Mouse (Mus musculus) cerebellum, postnatal 10 days (tissue): ENCODE data around the gene Adh1.
A peak's percentile ranks its signal among the peaks of the same experiment; 100 is the strongest.

Source experiments
- DNase-seq, 2 experiments: peaks; one replicate each; pipeline ENCODE4 v3.0.0; 2021; ENCODE audit warnings: mixed read lengths in 2 of 2

The Adh1 gene

GRCm38 (mm10) chr3:138260721-138261669 is at the start of gene Adh1:
Gene Adh1 (plus strand): TSS chr3:138260991.
- no peak for DNase-seq

- DNase-seq: no peak
These were observed 48.3 kb upstream of the Adh1 start for GRCm38 (mm10) chr3:138212431-138212951.

- DNase-seq: no peak
These were observed 45.3 kb upstream of the Adh1 start for GRCm38 (mm10) chr3:138215395-138215989.

- DNase-seq: no peak
These were observed 44.7 kb upstream of the Adh1 start for GRCm38 (mm10) chr3:138216091-138216490.

GRCm38 (mm10) chr3:138217631-138218264 is 43.0 kb upstream of the Adh1 start, which contains the start of gene Adh7:
Gene Adh7 (plus strand): TSS chr3:138217760.
- DNase-seq: no peak

- no peak for DNase-seq
These were observed 39.7 kb upstream of the Adh1 start for GRCm38 (mm10) chr3:138221116-138221515.

- DNase-seq: no peak
These were observed 38.3 kb upstream of the Adh1 start for GRCm38 (mm10) chr3:138222511-138222910.

- peak; percentile 87 to 92 for DNase-seq
These were observed 37.8 kb upstream of the Adh1 start for GRCm38 (mm10) chr3:138222952-138223351.

- no peak for DNase-seq
These were observed 36.3 kb upstream of the Adh1 start for GRCm38 (mm10) chr3:138224363-138224954.

- DNase-seq: no peak
These were observed 35.5 kb upstream of the Adh1 start for GRCm38 (mm10) chr3:138225331-138225730.

GRCm38 (mm10) chr3:138225853-138226252 is 34.9 kb upstream of the Adh1 start:
- peak; percentile 68 to 79 for DNase-seq

GRCm38 (mm10) chr3:138226476-138226875 is 34.3 kb upstream of the Adh1 start:
- DNase-seq: no peak

GRCm38 (mm10) chr3:138227082-138227481 is 33.7 kb upstream of the Adh1 start:
- no peak for DNase-seq

- DNase-seq: no peak
These were observed 33.0 kb upstream of the Adh1 start for GRCm38 (mm10) chr3:138227782-138228181.

- no peak for DNase-seq
These were observed 31.3 kb upstream of the Adh1 start for GRCm38 (mm10) chr3:138229448-138229847.

GRCm38 (mm10) chr3:138230266-138230665 is 30.5 kb upstream of the Adh1 start:
- DNase-seq: no peak

- DNase-seq: no peak
These were observed 29.3 kb upstream of the Adh1 start for GRCm38 (mm10) chr3:138231531-138231930.

GRCm38 (mm10) chr3:138236546-138237163 is 24.1 kb upstream of the Adh1 start:
- DNase-seq: no peak

GRCm38 (mm10) chr3:138238046-138238445 is 22.7 kb upstream of the Adh1 start:
- DNase-seq: no peak

- no peak for DNase-seq
These were observed 21.3 kb upstream of the Adh1 start for GRCm38 (mm10) chr3:138239461-138239860.

GRCm38 (mm10) chr3:138240411-138240810 is 20.4 kb upstream of the Adh1 start:
- peak in 1 of 2 experiments; percentile 18 for DNase-seq

- DNase-seq: no peak
These were observed 19.8 kb upstream of the Adh1 start for GRCm38 (mm10) chr3:138240942-138241341.
